Mouse (Mus musculus) spleen, adult 2 months (tissue): ENCODE results near the gene Avpi1.

Source experiments
- CTCF ChIP-seq: fragments of 200-500 bp; IDR thresholded peaks from 2 replicates; pipeline ENCODE4 v1.5.1; 2011; ENCODE audit warnings: mild to moderate bottlenecking, inconsistent platforms; ENCODE audit not compliant: insufficient read depth, insufficient read length, insufficient replicate concordance; ENCODE audit errors: extremely low read depth
- POLR2A ChIP-seq: fragments of 200-500 bp; IDR thresholded peaks from 2 replicates; pipeline ENCODE4 v1.6.1; 2011; ENCODE audit warnings: low read depth, low read length, inconsistent platforms

DNA sequence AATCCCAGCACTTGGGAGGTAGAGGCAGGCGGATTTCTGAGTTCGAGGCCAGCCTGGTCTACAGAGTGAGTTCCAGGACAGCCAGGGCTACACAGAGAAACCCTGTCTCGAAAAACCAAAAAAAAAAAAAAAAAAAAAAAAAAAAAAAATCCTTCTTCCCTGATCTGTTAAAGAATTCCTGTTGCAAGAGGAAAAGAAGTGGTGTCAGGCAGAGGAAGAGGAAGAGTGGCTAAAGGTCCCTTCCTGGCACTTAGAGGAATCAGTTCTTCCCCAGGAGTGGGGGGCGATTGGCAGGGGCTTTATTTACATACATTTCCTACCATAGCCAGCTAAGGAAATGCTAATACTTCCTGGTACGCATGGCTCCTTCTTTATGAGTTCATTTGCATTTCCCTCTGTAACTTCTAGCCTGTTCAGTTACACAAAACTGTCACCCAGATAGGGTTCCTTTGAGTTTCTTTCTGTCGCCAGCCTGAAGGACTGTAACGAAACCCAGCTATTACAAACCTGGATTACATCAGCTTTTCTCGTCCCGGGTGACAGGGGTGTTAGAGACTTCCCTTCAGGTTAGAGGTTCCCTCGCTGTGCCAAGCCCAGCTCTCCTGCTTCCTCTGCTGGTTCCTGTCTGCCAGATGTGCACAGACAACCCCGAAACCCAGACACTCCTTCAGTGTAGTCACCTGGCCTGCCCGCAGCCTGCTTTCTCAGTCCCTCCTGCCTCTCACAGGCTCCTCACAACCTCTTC, 28.8 kb upstream of the Avpi1 start:
- TF ChIP-seq POLR2A = no peak
- TF ChIP-seq CTCF = no peak
